Mouse (Mus musculus) CD8-positive naive resting alpha-beta T cell, adult 2 months (primary cell): ENCODE data around the gene Gprc5d.

ENCODE experiments used
- DNase-seq, 2 experiments: peaks; one replicate each; pipeline ENCODE4 v3.0.0; 2022; ENCODE audit warnings: low read depth in 2 of 2, low spot score in 2 of 2

Gprc5d gene

GRCm38 (mm10) chr6:135136439-135137161 is 18.5 kb upstream of the Gprc5d start:
- DNase-seq, result no peak

DNA sequence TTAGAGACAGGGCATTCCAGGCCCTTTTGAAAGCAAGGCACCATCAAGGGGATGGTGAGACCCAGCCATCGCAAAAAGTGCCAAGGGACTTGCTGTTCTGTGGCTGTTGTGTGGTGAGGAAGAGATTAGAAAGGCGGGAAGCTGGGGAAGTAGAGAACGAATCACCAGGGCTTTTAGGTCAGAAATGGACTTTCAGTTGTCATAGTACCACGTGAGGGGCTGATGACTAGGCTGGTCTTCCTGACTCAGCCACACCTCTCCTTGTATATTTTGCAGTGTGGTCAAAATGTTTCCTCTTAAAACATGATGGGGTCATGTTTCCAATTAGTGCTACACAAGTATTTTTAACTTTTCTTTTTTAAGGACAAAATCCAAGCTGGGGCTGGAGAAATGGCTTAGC is 17.7 kb upstream of the Gprc5d start:
- no peak for DNase-seq

GRCm38 (mm10) chr6:135133486-135133885 is 15.4 kb upstream of the Gprc5d start:
- DNase-seq, result no peak

DNA sequence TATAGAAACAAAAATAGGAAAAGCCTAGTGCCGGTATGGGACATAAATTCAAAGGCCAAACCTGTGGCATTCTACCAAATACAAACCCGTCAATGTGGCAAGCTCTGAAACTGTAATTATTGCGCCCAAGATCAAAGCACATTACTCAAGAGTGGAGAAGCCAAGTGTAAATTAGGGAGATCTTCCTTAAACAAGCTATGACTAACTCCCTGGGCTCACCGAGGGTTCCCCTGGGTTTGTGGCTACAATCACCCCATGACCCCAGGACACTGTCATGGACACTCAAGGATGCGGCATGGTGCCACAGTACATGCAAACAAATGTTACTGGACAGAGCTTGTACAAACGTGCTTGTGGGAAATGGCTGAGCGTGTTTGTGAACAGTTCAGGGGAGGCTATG is 15.0 kb upstream of the Gprc5d start:
- DNase-seq, result no peak

DNA sequence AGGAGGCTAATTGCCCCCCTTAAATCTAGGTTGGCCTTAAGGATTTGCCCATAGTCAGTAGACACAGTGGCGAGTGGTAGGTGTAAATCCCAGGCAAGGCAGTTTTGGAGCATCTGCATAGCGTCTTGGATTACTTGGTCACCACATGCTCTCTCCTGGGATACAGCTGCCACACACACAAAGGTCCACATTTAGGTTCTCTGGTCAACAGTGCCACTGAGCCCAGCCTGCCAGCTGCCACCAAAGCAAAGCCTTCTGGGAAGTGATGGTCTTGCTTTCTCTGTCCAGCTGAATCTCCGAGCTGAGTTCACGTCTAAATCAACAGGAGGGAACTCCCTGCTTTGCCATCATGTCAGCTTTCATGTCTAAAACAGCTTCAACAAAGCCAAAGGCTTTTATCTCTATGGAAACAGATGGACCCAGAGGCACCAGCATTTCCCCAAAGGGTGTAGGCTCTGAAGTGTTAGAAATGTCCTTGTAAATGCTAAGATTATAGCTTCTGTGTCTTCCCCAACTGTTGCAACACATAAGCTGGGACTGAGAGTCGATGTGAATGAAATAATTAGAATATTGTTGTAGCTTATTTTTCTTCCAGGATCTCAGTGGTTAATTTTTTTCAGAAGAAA is 6.8 kb upstream of the Gprc5d start:
- no peak for DNase-seq

GRCm38 (mm10) chr6:135116479-135116878 is 1.6 kb downstream of the Gprc5d start:
- DNase-seq, result no peak

GRCm38 (mm10) chr6:135113114-135113436 is 5.0 kb downstream of the Gprc5d start:
- no peak for DNase-seq

DNA sequence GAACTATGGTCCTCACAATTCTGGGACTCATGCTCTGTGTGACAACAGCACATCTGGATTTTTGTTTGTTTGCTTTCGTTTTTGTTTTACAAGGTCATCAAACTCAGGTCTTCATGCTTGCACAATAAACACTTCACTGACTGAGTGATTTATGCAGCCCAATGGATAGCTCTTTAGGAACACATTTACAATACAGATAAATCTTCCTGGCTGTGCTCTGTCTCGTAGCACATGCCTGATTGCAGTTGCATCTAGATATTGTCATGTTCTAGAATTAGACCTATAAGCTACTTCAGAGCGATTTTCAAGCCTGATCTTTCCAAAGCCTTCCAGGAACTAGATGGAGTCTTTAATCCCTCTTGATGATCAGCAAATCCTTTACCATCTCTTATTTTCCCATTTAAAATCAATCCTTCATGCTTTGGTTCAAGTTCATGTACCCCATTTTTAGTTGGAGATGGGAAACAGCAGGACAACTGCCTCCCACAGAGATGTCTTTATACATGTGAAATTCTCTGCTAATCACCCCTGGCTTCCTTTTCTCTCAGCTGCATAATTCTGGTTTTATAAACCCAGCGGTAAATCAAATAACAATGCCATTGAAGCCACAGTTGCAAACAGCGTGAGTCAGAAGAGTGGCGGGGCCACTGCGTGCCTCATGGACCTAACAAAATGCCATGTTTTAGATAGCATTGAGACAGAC is 5.5 kb downstream of the Gprc5d start:
- DNase-seq, result no peak

DNA sequence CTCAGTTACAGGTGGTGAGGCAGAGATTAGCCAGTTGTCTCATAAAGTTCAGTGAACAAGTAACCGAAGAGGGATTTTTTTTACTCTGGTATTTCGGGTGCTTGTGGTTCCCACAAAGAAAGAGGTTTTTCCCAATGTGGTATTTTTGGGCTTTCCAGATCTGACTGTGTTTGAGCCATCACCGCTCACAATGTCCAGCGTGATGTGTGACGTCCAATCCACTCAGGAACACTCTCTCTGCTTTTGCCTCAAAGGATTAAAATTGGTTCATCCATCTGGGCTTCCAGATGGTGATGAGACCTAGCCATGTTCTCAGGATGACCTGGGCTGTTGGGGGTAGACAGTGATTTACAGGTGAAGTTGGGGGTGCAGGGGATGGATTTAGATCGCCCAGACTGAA is 11.1 kb downstream of the Gprc5d start:
- no peak for DNase-seq

- DNase-seq, result no peak
Measured at GRCm38 (mm10) chr6:135102736-135103303, 15.3 kb downstream of the Gprc5d start.

DNA sequence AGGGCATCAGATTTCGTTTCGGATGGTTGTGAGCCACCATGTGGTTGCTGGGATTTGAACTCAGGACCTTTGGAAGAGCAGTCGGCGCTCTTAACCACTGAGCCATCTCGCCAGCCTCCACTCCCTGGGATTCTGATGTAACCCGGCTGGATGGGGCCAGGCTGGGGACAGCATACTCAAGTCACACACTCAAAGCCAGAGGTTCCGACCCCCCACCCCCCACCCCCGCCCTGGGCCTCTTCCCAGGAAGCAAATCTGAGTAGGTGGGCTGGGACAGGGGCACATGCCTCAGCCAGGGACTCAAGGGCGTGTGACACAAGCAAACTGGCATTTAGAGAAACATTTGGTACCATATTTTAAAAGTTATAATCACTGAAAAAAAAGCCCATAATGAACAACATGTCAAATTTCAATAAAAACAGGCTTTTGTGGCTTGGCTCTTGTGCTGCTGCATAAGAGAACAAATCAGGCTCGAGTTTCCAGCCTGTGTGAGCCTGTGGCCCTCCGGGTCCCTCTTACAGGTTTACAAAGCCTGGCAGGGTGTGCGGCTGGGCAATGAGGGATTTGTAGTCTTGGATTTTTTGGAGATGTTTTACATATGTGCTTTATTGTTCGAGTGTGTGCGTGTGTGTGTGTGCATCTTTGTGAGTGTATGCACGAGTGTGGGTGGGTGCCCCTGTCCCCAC is 17.2 kb downstream of the Gprc5d start:
- no peak for DNase-seq

GRCm38 (mm10) chr6:135092798-135093470 is 25.1 kb downstream of the Gprc5d start:
- no peak for DNase-seq

DNA sequence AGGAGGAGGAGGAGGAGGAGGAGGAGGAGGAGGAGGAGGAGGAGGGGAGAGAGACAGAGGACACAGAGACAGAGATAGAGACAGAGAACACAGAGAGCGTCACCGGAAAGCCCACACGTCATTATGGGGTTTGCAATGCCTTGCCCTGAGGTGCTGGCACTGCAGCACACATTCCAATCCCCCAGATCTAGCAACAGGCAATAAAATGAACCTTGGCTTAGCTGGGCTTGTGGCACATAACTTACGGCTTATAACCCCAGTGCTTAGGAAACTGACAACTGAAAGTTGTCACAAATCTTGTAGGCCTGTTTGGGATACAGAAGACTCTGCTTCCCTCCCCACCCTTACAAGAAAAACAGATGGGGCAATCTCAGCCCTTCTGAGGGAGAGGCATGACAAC is 27.4 kb downstream of the Gprc5d start:
- no peak for DNase-seq

DNA sequence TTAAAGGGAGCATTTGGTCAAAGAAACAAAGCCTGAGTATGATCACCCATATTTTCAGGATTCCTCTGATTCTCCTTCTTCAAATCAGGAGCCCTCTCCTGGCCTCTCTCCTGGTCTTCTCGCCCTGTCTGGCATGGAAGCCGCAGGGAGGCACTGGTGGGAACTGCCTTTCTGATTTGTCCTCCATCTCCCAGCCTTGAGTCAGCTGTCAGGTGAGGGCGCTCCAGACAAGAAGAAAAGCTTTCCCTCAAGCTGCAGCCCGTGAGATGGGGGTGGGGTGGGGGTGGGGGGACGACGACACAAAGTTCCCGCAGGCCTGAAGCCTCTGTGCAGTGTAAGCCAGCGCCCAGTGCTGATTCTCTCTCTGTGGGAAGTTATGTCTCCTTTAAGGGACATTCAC is 28.3 kb downstream of the Gprc5d start:
- no peak for DNase-seq

GRCm38 (mm10) chr6:135087721-135088451 is 30.2 kb downstream of the Gprc5d start:
- DNase-seq, result peak; percentile 59 to 70

- no peak for DNase-seq
Measured at GRCm38 (mm10) chr6:135085703-135086102, 32.4 kb downstream of the Gprc5d start.

DNA sequence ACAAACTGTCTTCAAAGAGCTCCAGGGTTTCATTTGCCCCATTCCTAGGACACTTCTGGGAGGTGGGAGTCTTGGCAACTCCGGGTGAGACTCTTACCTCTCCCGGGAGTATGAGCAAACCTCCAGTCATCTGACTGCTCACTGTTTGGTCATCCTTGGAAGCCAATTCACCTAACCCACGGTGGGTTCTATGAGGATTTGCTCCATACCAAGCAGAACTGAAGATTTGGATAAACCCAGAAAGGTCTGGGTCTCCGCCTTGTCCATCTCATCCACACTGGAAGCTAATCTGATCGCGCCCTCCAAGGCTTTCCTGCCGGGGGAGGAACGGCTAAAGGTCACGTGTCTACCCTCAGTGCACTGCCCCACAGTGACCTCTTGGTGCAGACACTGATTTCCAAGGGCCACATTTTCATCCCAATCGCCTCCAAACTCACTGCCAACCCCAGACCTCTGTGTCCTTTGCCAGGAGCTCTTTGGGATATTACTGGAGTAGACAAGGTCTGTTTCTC is 34.0 kb downstream of the Gprc5d start:
- no peak for DNase-seq

DNA sequence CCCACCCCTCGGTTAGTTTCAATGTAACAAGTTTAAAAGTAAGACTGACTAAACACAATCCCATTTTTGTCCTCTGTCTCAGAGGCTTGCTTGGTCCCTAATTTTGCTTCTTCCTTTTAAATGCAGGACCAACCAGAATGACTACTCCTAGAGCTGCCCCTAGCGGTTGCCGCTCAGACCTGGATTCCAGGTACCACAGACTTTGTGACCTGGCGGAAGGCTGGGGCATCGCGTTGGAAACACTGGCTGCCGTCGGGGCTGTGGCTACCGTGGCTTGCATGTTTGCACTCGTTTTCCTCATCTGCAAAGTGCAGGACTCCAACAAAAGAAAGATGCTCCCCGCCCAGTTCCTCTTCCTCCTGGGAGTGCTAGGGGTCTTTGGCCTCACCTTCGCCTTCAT is 39.7 kb downstream of the Gprc5d start:
- no peak for DNase-seq

- no peak for DNase-seq
Measured at GRCm38 (mm10) chr6:135076202-135076601, 41.9 kb downstream of the Gprc5d start.

DNA sequence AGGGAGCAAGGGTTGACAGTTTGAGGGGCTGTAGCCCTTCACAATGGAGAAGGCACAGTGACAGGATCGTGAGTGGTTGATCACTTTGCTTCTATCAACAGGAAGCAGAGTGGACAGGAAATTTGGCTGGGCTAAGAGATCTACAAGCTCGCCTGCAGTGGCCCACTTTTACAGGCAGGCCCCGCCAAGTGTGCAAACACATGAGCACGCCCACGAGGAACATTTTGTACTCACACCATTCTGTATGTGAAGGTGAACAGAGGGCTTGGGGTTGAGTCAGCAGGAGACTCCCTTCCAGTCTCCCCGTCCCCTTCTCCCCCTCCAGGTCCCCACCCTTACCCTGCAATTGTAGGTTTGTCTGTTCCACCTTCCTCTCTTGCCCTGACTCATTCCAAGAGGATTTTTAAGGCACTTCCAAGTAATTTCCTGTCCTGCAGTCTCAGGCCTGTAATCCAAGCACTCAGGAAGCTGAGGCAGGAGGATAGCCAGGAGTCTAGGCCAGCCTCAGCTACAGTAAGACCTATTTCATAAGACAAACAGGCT is 43.6 kb downstream of the Gprc5d start:
- DNase-seq, result no peak
